Mouse (Mus musculus): ENCODE measurements around the gene Cit.

The Cit gene

DNA sequence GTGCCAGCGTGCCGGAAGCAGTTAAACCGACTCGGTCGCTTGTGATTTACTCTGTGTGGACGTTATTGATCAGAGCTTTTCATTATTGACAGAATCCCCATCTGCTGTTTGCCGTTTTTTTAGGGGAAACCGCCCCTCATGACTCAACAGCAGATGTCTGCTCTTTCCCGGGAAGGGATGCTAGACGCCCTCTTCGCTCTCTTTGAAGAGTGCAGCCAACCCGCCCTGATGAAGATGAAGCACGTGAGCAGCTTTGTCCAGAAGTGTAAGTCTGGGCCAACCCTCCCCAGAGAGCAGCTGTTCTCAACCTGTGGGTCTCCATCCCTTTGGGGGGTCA lies 5.9 kb downstream of the Cit start:
- no peak for DNase-seq (ENCODE audit: low read depth)

DNA sequence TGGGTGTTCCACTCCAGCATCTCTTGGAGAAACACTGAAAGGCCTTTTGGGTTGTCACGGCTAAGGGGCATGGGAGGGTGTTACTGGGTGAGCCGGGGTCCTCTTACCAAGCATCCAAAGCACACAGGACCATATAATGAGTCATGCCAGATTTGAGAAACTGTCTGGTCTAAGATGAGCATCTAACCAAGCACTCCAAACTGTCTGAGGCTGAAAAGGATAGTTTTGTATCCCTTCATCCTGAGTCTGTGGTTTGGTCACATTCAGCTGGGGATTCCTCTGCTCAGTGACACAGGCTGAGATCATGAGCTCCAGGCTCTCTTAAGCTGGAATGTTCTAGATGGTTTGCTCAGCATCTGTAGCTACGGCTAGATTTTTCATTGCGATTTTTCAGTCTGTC lies 7.4 kb downstream of the Cit start:
- no peak for DNase-seq (ENCODE audit: low read depth)

DNA sequence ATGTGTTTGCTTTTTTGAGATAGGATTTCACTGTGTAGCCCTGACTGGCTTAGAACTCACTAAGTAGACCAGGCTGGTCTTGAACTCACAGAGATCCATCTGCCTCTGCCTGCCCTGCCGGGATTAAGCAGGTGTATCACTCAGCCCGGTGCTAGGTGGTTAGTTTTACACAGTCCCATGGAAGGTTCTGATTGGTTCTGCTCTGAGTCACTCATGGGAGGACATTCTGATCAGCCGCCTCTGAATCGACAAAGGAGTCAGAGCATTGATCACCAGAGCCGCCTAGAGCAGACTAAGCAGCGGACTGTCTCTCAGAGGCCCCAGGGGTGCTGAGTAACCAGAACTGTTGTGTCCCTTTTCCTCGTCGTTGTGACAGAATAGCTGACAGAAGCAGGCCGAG lies 8.6 kb downstream of the Cit start:
- no peak for DNase-seq (ENCODE audit: low read depth)

DNA sequence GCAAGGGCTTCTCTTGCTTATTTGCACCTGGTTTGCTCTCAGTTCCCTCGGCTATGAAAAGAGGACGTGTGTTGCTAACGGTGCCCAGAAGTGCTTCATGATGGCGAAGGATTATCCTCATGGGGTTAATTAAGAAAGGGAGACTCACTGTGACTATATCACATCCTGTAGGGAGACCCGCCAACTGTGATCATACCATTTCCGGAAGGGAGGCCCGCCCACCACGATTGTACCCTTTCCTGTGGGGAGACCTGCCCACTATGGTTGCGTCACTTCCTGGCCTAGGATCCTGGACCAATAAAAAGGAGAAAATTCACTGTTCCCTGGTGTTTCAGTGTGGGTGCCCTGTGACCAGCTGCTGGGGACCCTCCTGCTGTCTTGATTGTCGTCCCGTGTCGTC lies 9.3 kb downstream of the Cit start:
- no peak for DNase-seq (ENCODE audit: low read depth)

DNA sequence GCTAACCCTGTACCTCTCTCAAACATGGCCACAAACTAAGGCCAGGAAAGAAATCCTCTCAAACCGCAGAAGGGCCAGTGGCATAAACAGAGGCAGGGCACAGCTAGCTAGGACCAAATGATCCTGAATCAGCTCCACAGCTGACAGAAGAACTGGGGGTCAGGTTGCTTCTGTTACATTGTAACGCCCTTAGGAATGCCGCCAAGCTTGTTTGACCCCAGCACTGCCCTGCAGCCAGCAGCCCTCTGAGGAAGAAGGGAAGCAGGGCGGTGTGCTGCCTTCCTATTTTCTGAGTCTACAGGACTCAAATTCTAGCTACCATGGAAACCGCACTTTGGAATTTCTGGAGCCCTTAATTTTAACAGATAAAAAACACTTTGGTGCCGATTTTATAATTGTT lies 13.6 kb downstream of the Cit start:
- no peak for DNase-seq (ENCODE audit: low read depth)

DNA sequence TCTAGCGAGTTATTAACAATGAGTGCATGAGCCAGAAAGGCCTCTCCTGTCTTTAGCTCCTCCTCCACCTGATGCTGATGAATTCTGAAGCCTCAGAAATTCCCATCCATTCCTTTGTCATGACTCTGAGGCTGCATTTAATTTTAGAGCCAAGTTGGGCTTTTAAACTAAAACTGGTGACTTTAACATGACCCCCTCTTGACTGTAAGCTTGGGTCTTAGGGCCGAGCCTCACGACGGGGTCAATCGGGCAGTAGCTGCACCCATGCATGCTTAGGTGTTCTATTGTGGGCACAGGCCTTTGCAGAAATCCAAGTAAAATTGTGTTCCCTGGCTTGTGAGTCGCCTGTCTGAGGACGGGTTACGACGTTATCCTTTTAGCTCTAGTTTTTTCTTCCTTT lies 14.4 kb downstream of the Cit start:
- no peak for DNase-seq (ENCODE audit: low read depth)

DNA sequence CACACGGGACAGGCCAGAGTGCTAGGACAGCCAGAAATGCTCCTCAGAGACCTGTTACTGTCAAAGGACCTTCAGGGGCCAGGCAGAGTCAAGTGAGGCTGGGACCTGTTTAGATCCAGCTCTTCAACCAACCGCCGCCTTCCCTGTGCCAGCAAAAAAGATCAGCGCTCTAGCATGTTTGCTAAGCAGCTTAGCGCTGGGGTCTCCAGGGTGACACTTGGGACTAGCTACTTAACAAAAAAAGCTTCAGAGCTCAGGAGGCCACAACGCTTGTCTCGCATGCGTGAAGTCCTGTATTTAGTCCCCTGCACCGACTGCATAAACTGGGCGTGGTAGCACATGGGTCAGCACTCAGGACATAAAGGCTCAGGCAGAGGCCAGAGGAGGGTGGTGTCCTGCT lies 16.9 kb downstream of the Cit start:
- no peak for DNase-seq (ENCODE audit: low read depth)

DNA sequence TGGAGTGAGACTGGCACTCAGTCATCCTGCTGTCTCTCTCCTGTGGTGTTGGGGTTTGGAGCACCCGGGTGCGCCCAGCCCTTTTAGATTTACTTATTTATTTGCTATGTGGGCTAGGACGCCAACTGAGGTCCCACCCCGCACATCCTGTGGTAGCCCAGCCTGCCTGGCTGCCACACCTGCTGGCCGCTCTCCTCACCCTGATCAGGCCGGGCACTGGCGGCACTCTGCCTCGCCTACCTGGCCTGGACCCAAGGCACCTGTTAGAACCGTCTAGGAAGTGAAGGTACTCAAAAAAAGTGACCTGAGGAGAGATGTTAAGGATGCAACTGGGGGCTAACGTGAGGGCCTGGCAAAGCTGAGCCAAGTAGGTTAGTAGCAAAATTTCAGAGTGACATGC lies 17.4 kb downstream of the Cit start:
- DNase-seq (ENCODE audit: low read depth): no peak

DNA sequence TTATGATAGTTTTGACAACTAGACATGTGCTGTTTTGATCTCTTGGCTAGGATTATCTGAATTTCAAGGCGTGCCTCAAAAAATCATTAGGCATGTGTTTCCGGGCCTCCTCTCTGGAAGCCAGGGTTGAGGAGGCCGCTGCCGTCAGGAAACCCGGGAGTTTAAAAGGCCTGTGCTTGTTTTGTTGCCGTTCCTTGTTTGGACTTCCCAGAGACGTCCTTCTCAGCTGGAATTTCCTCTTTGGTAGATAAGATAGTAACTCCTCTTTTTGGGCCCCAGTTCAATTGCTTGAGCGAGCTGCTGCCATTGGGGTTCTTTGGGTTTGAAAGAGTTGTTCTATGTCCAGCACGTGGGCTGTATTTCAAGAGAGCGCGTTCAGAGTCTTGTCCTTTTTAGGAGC lies 21.2 kb downstream of the Cit start:
- no peak for DNase-seq (ENCODE audit: low read depth)

DNA sequence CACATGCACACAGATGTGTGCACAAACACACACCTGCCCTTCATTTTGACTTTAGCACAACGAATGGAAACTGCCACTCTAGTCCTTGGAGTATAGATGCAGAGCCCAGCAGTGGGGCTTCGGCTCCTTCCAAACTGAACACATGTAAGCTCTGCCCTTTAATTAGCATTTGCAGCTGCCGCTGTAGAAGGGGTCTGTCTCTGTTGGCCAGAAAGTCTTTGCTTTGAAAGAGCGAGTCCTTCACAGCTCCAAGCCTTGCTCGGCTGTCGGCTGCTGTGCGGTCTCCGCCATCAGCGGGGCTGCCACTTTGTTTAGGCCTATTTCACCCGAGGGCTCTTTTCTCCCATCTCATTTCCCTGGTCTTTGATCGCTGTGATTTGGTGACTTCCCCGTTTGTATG lies 23.5 kb downstream of the Cit start:
- DNase-seq (ENCODE audit: low read depth): no peak

DNA sequence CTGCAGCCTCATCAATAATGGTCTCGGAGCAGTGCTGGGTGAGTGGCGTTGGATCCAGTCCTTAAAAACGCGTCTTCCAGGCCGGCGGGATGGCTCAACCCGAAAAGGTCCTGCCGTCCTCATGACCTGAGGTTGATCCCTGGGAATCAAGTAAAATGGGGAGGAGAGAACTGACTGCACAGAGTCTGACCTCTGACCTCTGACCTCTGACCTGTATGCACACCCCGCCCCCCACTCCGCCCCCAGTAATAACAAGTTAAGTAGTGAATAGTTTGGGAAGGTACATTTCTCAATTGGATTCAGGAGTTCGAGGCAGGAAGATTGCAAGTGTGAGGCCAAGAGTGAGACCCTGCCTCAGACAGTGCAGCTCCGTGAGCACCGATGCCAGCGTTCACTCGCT lies 24.1 kb downstream of the Cit start:
- no peak for DNase-seq (ENCODE audit: low read depth)

DNA sequence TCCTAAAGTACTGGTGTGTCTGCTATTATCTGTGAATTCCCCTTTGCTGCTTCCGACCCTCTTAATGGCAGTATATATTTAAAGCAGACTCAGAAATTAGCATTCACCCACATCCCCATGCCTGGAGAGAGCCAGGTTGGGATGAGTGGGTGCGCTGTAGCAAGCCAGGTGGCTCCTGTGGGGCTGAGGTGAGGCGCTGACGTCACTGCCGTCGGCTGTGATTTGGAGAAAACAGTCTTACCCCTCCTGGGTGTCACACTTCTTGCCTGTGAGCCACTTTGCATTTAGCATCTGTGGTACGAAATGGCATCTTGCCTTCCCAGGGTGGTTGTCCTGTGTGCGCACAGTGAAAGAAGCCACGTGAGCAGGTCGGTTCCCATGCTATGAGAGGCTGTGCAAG lies 26.1 kb downstream of the Cit start:
- no peak for DNase-seq (ENCODE audit: low read depth)

DNA sequence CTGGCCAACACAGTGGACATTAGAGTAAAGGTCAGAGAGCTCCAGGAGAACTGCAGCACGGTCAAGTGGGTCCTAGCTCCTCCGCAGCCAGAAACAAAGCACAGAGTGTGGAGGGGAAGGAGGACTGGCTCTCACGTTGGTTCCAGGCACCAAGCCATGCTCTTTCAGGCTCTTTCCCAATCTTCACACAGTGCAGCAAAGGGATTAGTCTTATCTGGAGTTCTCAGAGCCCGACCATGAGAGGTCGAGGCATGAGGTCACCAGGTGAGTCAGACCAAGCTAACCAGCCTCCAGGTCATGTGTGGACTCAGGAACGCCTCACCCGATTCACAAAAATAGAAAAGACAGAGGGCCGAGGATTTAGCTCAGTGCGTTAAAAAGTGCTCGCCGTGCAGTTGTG lies 27.0 kb downstream of the Cit start:
- DNase-seq (ENCODE audit: low read depth): no peak

DNA sequence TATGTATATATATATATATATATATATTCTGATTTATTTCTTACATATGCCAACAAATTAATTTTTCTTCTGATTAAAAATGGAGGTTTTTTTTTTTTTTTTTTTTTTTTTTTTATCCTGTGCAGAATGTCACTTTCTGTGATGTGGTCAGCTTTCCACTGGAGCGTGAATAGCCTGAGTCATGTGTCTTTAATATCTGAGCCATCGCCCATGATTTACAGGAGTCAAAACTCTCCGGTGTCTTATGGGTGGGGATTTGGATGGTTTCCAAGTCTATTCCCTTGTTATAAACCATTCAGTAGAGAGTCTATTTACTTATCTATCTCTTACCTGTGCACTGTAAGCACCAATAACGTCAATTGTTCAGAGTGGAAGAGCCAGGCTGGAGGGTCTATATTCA lies 27.9 kb downstream of the Cit start:
- DNase-seq (ENCODE audit: low read depth): no peak

DNA sequence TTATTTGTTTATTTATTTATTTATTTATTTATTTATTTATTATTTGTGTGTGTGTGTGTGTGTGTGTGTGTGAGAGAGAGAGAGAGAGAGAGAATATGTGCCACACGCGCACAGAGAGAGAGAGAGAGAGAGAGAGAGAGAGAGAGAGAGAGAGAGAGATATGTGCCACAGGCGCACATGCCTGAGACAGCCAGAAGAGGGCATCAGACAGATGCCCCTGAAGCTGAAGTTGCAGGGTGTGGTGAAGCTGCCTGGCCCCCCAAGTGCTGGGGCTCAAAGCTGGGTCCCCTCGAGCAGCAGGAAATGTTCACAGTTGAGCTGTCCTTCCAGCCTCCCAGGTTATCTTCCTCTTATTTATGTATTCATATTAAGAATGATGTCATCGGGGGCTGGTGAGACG lies 32.3 kb downstream of the Cit start:
- DNase-seq (ENCODE audit: low read depth): no peak

DNA sequence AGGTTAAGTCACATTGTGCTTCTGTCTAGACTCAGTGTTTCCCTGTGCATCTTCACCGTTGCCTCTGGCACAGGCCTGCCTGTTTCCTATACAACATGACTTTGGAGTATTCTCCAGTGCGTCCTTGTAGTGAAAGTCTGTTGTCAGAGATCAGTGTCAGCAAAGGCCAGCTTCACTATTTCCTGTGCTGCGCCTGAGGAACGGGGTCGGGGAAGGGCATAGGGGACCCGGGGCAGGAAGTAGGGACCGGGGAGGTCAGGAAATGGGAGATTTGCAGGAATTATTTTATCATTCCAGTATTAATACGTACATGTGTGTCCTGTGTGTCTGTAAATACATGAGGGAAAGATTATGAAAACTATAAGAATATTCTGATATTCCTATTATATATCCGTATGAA lies 37.1 kb downstream of the Cit start:
- no peak for DNase-seq (ENCODE audit: low read depth)

DNA sequence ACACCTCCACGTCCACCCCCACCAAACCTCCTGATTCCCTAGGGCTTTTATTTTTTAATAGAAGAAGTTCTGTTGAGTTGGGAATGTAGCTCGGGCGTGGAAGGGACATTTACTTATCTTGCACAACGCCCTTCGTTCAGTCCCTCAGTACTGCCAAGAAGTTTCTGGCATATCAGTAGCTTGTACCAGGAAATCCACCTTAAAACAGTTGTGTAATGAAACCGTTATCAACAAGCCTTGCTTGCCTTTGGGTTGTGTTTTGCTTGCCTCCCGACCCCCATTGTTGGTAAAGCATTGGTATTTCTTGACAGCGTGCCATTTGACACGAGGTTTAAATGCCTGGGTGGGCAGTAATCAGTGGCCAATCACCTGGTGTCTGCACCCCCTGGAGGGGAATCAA lies 39.4 kb downstream of the Cit start:
- no peak for DNase-seq (ENCODE audit: low read depth)

DNA sequence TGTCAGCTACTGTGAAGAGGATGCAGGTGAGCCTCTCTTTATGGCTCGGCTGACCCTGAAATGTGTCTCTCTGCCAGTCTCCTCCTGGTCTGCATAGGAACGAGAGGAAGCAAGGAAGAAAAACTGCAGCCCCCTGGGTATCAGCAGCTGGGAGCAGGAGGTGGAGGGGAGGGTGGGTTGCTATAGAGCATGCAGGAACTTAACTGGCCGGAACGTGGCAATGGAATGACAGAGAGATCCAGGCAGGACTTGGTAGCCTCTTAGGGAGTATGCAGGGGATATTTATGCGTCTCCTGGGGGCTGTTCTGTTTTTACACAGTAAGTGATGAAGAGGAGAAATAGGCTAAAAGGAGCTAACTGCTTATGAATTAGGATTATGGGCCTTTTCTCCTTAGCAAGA lies 48.7 kb downstream of the Cit start:
- DNase-seq (ENCODE audit: low read depth): no peak

DNA sequence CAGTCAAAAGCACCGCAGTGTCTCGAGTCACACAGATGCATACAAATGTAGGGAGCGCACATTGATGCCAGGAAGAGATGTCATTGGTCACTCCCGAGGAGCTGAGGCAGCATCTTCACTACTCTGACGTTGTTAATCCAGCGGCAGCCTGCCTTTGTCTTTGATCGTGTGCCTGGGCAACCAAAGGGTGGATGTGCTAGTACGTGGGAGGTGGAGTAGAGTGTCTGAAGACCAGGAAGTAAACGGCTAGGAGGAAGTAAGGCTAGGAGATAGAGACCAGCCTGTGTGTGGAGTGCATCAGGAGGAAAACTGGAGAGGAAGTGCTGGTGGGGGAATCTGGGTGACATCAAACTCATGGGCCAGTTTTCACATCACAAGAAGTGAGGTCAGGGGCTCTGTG lies 52.0 kb downstream of the Cit start:
- DNase-seq (ENCODE audit: low read depth): peak; percentile 57

DNA sequence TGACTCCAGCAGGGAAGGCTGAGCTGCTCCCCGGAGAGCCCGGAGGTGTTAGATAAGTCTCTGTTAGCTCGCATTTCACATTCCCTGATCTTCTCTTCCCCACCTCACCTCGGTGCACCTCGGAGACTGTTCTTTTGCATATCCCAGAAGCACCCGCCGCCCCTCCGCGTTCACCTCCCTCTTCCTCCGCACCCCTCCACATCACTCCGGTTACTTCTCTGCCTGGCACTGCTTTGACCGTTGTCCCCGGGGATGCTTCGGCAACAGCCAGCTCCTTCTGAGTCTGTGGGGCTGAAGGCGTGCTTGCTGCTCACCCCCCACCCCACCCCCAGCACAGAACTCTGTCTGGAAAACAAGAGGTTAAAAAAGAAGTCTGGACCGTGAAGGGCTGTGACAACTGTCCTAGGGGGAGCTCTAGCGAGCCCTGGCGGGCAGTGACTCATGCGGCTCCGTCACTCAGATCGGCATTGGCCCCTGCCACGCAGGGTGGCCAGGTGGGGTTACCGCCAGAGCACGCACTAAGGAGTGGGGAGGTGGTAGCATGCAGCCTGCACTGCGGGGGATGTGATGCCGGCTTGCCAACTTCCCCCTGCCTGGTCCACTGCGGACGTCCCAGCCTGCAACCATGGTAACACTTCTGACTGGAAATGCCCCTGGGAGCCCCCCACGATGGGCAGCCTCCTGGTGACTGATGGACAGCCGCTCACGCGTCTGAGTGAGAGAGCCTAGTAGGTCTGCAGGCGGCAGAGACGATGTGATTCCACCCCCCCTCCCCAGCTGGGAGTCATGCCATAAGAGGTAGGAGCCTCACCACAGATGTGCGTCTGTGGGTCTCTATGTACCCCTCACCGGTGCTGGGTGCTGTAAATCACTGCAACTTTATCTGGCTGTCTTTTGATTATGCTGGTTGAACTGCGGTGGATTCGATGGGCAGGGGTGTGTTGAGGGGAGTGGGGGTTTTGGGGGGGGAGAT lies 62.2 kb downstream of the Cit start:
- no peak for DNase-seq (ENCODE audit: low read depth)

DNA sequence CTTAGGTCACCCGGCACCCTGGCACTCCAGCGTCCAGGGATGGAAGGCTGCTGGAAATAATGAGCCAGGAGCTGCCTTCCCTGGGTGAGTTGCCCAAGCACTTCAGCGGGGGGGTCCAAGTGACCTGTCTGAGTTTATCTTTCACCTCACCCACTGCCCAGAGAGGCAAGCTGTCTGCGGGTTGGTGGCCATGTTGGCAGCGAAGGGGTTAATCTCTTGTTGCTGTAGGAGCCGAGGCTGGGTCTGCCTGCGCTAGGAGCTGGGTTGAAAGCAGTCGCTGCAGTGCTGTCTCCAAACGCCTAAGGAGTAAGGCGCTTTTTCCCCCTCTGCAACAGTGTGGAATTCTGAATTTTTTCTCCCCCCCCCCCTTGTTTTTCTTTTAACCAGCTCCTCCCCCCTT lies 63.2 kb downstream of the Cit start:
- DNase-seq (ENCODE audit: low read depth): no peak

DNA sequence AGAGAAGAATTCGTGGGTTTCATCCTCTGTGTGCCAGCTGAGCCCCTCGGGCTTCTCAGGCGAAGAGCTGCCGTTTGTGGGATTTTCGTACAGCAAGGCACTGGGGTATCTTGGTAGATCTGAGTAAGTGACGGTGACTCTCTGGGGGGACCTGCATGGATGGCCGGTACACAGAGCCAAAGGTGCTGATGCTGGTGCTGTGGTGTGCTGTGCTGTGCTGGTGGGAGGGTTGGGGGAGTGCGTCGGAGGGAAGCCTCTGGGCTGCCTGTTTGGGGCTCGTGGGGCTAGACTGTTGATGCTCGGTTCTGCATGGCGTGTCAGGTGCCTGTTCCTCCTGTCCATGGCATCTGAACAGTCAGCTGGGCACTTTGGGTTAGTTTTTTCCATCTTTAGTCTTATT lies 63.6 kb downstream of the Cit start:
- no peak for DNase-seq (ENCODE audit: low read depth)

DNA sequence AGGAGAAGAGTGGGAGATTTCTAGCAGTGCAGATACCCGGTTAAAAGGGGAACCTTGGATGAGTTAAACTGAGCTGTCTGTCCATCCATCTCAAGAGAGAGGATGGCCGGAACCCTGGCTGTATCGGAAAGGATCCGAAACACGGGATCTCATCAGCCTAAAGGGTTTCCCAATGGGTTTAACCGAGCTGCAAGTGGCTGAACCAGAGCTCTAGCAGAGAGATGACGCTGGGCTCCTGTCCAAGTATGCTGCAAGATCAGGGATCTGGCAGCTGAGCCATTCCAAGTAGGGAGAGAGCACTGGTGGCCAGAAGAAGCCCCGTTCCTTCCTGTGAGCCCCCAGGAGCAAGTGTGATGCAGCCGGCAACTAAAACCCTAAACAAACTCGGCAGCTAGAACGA lies 64.0 kb downstream of the Cit start:
- DNase-seq (ENCODE audit: low read depth): no peak

DNA sequence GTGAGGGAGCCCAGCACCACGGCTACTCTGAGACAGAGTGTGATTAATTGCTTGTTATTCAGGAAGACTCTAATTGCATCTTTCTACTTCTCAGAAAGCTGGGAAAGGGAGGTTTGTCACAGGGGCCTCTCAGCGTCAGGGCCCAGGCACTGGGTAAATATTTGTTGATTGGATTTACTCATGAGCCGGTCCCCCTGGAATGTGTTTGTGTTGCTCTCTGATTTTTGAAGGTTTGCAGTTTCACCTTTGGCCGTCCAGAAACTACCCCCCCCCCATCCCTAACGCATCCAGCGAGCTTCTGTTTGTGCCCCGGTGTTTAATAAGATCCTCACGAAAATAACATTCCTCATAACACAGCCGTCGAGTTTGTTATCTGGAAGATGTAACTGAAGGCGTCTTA lies 65.4 kb downstream of the Cit start:
- no peak for DNase-seq (ENCODE audit: low read depth)

DNA sequence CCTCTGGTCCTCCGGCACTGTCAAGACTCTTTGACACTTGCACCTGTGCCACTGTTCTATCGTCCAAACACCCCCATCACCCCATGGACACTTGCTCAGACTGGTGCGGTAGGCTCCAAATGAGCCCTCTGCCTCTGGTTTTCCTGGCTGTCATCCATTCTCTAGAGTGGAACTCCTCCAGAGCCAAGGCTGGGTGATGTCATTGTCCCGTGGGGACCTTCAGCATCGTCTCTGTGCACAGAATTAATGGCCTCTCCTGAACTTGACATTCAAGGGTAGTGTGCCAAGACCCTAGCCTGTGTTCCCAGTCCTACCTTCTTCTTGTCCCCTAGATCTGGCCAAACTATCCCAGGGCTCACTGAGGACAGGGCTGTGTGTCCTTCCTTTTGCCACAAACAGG lies 70.4 kb downstream of the Cit start:
- DNase-seq (ENCODE audit: low read depth): no peak
